Mouse (Mus musculus) myocyte (in vitro differentiated cells): ENCODE results near the gene Nipsnap1.

Experiments used
- CEBPB ChIP-seq: IDR thresholded peaks from 2 replicates; pipeline ENCODE4 v1.6.1; 2011; ENCODE audit warnings: mild to moderate bottlenecking, moderate library complexity; ENCODE audit not compliant: poor library complexity, insufficient read depth, severe bottlenecking
- E2F4 ChIP-seq: IDR thresholded peaks from one replicate; pipeline ENCODE4 v1.6.1; 2011; ENCODE audit warnings: mild to moderate bottlenecking, control low read depth, moderate library complexity; ENCODE audit not compliant: insufficient read depth
- MAX ChIP-seq: IDR thresholded peaks from one replicate; pipeline ENCODE4 v1.6.1; 2011; ENCODE audit warnings: low read depth, mild to moderate bottlenecking, control low read depth
- MYOD1 ChIP-seq, 3 experiments: IDR thresholded peaks; one replicate each; pipeline ENCODE4 v1.6.1; 2011; ENCODE audit warnings: control low read depth in 2 of 3, low read depth in 2 of 3, mild to moderate bottlenecking in 2 of 3, moderate library complexity in 1 of 3; ENCODE audit not compliant: insufficient read length in 2 of 3, control insufficient read depth in 1 of 3
- MYOG ChIP-seq, 3 experiments: IDR thresholded peaks; one replicate each; pipeline ENCODE4 v1.6.1; 2011; ENCODE audit warnings: control low read depth in 2 of 3, low read depth in 2 of 3, mild to moderate bottlenecking in 2 of 3; ENCODE audit not compliant: insufficient read length in 2 of 3, control insufficient read depth in 1 of 3, insufficient read depth in 1 of 3
- POLR2A ChIP-seq: IDR thresholded peaks from one replicate; pipeline ENCODE4 v1.6.1; 2011; ENCODE audit warnings: low read depth, mild to moderate bottlenecking, control low read depth, moderate library complexity; ENCODE audit not compliant: insufficient read length
- POLR2AphosphoS2 ChIP-seq: IDR thresholded peaks from one replicate; pipeline ENCODE4 v1.6.1; 2011; ENCODE audit warnings: low read depth, control low read depth; ENCODE audit not compliant: insufficient read length
- REST ChIP-seq: IDR thresholded peaks from one replicate; pipeline ENCODE4 v1.6.1; 2011; ENCODE audit warnings: mild to moderate bottlenecking, control low read depth, moderate library complexity; ENCODE audit not compliant: insufficient read depth, insufficient read length
- SRF ChIP-seq: IDR thresholded peaks from one replicate; pipeline ENCODE4 v1.6.1; 2011; ENCODE audit warnings: low read depth; ENCODE audit not compliant: control insufficient read depth, insufficient read length
- TCF12 ChIP-seq: IDR thresholded peaks from one replicate; pipeline ENCODE4 v1.6.1; 2011; ENCODE audit warnings: mild to moderate bottlenecking, control low read depth; ENCODE audit not compliant: poor library complexity, insufficient read depth, severe bottlenecking
- TCF3 ChIP-seq: IDR thresholded peaks from one replicate; pipeline ENCODE4 v1.6.1; 2011; ENCODE audit warnings: low read depth, control low read depth; ENCODE audit not compliant: insufficient read length
- USF1 ChIP-seq: IDR thresholded peaks from one replicate; pipeline ENCODE4 v1.6.1; 2011; ENCODE audit warnings: low read depth, mild to moderate bottlenecking, control low read depth, moderate library complexity

- TF ChIP-seq POLR2A: no peak
- TF ChIP-seq POLR2AphosphoS2: no peak
- TF ChIP-seq TCF3: no peak
- TF ChIP-seq USF1: no peak
- no peak for TF ChIP-seq MAX
- TF ChIP-seq MYOD1 (IDR thresholded peaks at IDR 0.05; ENCODE audit: control insufficient read depth in 1 of 3, insufficient read length in 2 of 3, low read depth in 2 of 3): no peak
- no peak for TF ChIP-seq TCF12
- TF ChIP-seq CEBPB: no peak
- TF ChIP-seq E2F4: no peak
- TF ChIP-seq REST: no peak
- no peak for TF ChIP-seq SRF
- TF ChIP-seq MYOG (IDR thresholded peaks at IDR 0.05; ENCODE audit: control insufficient read depth in 1 of 3, insufficient read depth in 1 of 3, insufficient read length in 2 of 3, low read depth in 2 of 3): no peak
Measured at GRCm38 (mm10) chr11:4865645-4866251, 8.0 kb upstream of the Nipsnap1 start.
